Mouse (Mus musculus) gastrocnemius, postnatal 36 days (tissue): Measurements from ENCODE around the gene Igf2r. TPM values are rescaled to one million over a fixed set of nuclear protein-coding genes. Genes with fewer than 3 reads are reported as not detected.

Experiments
- DNase-seq, 2 experiments: peaks; one replicate each; pipeline ENCODE4 v3.0.0; 2022
- intact Hi-C: fragments of 180-260 bp; cut with DNase I; formaldehyde crosslinking; loops from one replicate; pipeline ENCODE4 v1.15.1; 2025
- total RNA-seq, 2 experiments: library from RNA; stranded (reverse); gene quantifications; 2 replicates each; pipeline ENCODE4 v1.2.3; 2021

Gene Igf2r
- total RNA-seq, 2 experiments from 2014 or later, result 41.0 to 42.8 TPM

DNA sequence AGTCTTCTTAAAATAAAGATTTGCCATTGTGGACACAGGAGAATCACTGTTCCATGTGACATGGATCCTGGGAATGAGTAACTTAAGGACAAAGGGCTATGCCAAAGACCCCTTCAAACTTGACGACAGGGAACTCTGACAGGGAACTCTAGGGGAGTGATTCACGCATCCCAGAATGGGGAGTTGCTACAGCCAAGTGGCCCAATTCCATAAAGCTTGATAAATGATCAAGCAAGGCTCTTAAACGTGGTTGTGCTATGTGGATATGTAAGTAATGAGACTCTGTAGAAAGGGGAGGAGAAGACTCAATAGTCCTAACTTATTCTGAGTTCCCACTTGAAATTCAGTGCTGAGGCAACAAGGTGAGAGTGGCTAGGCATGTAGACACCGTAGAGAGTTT, 134.7 kb downstream of the Igf2r start:
- intact Hi-C loops, result no loop called here
- no peak for DNase-seq

Other genes starting within 250 kb of the Igf2r start
- gene Slc22a2, start 185.5 kb downstream of the Igf2r start, total RNA-seq, result not detected
- gene Slc22a1, start 93.8 kb downstream of the Igf2r start, total RNA-seq, result not detected
- under 1 TPM; 0.22 to 0.54 TPM for gene Mas1, start 98.5 kb upstream of the Igf2r start, total RNA-seq
- 1 to 10 TPM; 2.1 to 4.1 TPM for gene Mrgprh, start 106.4 kb upstream of the Igf2r start, total RNA-seq
- not detected for gene Pnldc1, start 140.6 kb upstream of the Igf2r start, total RNA-seq
- gene Tcp1, start 146.0 kb upstream of the Igf2r start, total RNA-seq, result 100 to 1,000 TPM; 149 to 172 TPM
- 100 to 1,000 TPM in 1 of 2 experiments, 10 to 100 TPM in 1; 92.4 to 107 TPM for gene Mrpl18, start 146.7 kb upstream of the Igf2r start, total RNA-seq
- gene Acat3, start 170.9 kb upstream of the Igf2r start, total RNA-seq, result not detected
- 1 to 10 TPM; 3.5 to 4.3 TPM for gene Acat2, start 191.1 kb upstream of the Igf2r start, total RNA-seq
- gene Wtap, start 224.5 kb upstream of the Igf2r start, total RNA-seq, result 10 to 100 TPM; 22.4 to 25.6 TPM
- 100 to 1,000 TPM; 433 to 444 TPM for gene Sod2, start 237.2 kb upstream of the Igf2r start, total RNA-seq